Mouse (Mus musculus) cortical plate, adult 2 months (tissue): ENCODE measurements around the gene Lrrfip2.

Experiments used
- CTCF ChIP-seq: fragments of 200-500 bp; IDR thresholded peaks from 2 replicates; pipeline ENCODE4 v1.5.1; 2011; ENCODE audit warnings: mild to moderate bottlenecking, control low read depth, low read length; ENCODE audit not compliant: insufficient read depth; ENCODE audit errors: extremely low read depth
- POLR2A ChIP-seq: fragments of 200-500 bp; IDR thresholded peaks from 2 replicates; pipeline ENCODE4 v1.6.1; 2011; ENCODE audit warnings: mild to moderate bottlenecking, low read length, control low read depth; ENCODE audit not compliant: insufficient read depth; ENCODE audit errors: extremely low read depth

GRCm38 (mm10) chr9:111174071-111174470 is 56.7 kb downstream of the Lrrfip2 start:
- TF ChIP-seq CTCF = no peak
- no peak for TF ChIP-seq POLR2A
